Mouse (Mus musculus) thymus, adult 2 months (tissue): ENCODE measurements around the gene P2rx7.

ENCODE experiments used
- CTCF ChIP-seq: fragments of 200-500 bp; IDR thresholded peaks from 2 replicates; pipeline ENCODE4 v1.5.1; 2012; ENCODE audit warnings: mild to moderate bottlenecking, control low read depth, low read length, moderate library complexity, borderline replicate concordance; ENCODE audit not compliant: control insufficient read depth, poor library complexity, insufficient read depth; ENCODE audit errors: extremely low read depth
- POLR2A ChIP-seq: fragments of 200-500 bp; IDR thresholded peaks from 2 replicates; pipeline ENCODE4 v1.6.1; 2012; ENCODE audit warnings: mild to moderate bottlenecking, low read length, control low read depth, moderate library complexity; ENCODE audit not compliant: control insufficient read depth, poor library complexity, insufficient read depth; ENCODE audit errors: extremely low read depth

- no peak for TF ChIP-seq CTCF
- no peak for TF ChIP-seq POLR2A
These were observed 18.8 kb downstream of the P2rx7 start for GRCm38 (mm10) chr5:122662501-122662900.
